Mouse (Mus musculus): ENCODE results near the gene Sfxn5.

The Sfxn5 gene

DNA sequence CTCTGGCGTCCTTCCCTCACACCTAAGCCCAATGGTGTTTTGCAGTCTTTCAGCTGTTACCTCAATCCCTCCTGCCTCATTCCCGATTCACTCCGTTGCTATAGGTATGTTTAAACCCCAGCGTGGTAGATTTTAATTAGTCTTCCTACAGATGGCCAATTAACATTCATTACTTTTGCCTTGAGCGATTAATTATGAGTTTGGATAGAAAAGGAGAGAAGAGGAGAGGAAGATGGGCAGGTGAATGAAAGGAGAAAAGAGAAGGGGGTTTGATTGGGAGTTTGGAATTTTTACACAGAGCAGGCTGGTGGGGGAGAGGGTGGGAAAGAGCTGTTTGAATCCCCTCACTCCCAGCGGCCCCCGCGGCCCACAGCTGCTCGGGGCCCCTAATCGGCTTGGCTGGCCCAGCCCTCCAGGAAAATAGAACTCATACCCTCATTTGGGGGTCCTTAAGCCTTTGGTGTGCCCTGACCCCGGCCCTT lies 167.7 kb downstream of the Sfxn5 start:
- in situ Hi-C loops (cut with MboI; ENCODE audit: unreplicated experiment in 2 of 2) = loop anchor here (10.0 to 25.0 kb wide), 2 partner anchors 229 to 847 kb away; partner anchors contain the start of gene Figla (in 1 of the 2)
